Mouse (Mus musculus): ENCODE data around the gene Ap4m1.

Gene Ap4m1

GRCm38 (mm10) chr5:138171695-138172491, at the start of gene Ap4m1, which contains the start of gene Mcm7:
Gene Ap4m1 (plus strand): TSS chr5:138172002.
Gene Mcm7 (minus strand): TSS chr5:138172422.
- DNase-seq, result peak; percentile 88 to 89

- DNase-seq, result no peak
Measured at GRCm38 (mm10) chr5:138132425-138133064, 39.3 kb upstream of the Ap4m1 start.

GRCm38 (mm10) chr5:138137257-138137656, 34.5 kb upstream of the Ap4m1 start:
- DNase-seq, result no peak

- peak in 1 of 2 experiments; percentile 20 for DNase-seq
Measured at GRCm38 (mm10) chr5:138137935-138138549, 33.8 kb upstream of the Ap4m1 start.

GRCm38 (mm10) chr5:138138585-138138984, 33.2 kb upstream of the Ap4m1 start:
- no peak for DNase-seq

- DNase-seq, result no peak
Measured at GRCm38 (mm10) chr5:138154390-138154789, 17.4 kb upstream of the Ap4m1 start.

GRCm38 (mm10) chr5:138155443-138155976, 16.3 kb upstream of the Ap4m1 start, which contains the start of gene Zfp113:
Gene Zfp113 (minus strand): TSS chr5:138155744.
- peak; percentile 71 to 77 for DNase-seq

- DNase-seq, result no peak
Measured at GRCm38 (mm10) chr5:138160224-138160762, 11.5 kb upstream of the Ap4m1 start.

- DNase-seq, result peak; percentile 86 to 93
Measured at GRCm38 (mm10) chr5:138160842-138161665, 10.7 kb upstream of the Ap4m1 start, which contains the start of gene Cops6. Gene Cops6 (plus strand): TSS chr5:138161071.

GRCm38 (mm10) chr5:138163046-138163445, 8.8 kb upstream of the Ap4m1 start:
- no peak for DNase-seq

- DNase-seq, result no peak
Measured at GRCm38 (mm10) chr5:138163610-138164009, 8.2 kb upstream of the Ap4m1 start.

- DNase-seq, result no peak
Measured at GRCm38 (mm10) chr5:138165594-138165993, 6.2 kb upstream of the Ap4m1 start.

GRCm38 (mm10) chr5:138170936-138171561, 753 bp upstream of the Ap4m1 start:
- DNase-seq, result peak; percentile 89 to 91

GRCm38 (mm10) chr5:138173217-138173616, 1.4 kb downstream of the Ap4m1 start:
- DNase-seq, result no peak

- DNase-seq, result peak; percentile 69 to 78
Measured at GRCm38 (mm10) chr5:138186950-138187638, 15.3 kb downstream of the Ap4m1 start, which contains the start of the genes Taf6 and Cnpy4. Gene Taf6 (minus strand): TSS chr5:138187451. Gene Cnpy4 (plus strand): TSS chr5:138187485.

GRCm38 (mm10) chr5:138187661-138188306, 16.0 kb downstream of the Ap4m1 start:
- peak; percentile 22 to 57 for DNase-seq

GRCm38 (mm10) chr5:138193771-138194727, 22.2 kb downstream of the Ap4m1 start, which contains the start of gene Mblac1:
Gene Mblac1 (plus strand): TSS chr5:138194314.
- DNase-seq, result peak; percentile 56 to 76

- DNase-seq, result peak in 1 of 2 experiments; percentile 30
Measured at GRCm38 (mm10) chr5:138194755-138195345, 23.0 kb downstream of the Ap4m1 start.

All from spleen, adult 18-20 months (tissue).